Mouse (Mus musculus) Patski (cell line): ENCODE measurements around the gene Hacd1. TPM values are rescaled to one million over a fixed set of nuclear protein-coding genes. Genes with fewer than 3 reads are reported as not detected.
A peak's percentile ranks its signal among the peaks of the same experiment; 100 is the strongest.
"Not testable (repeated sequence)": the region's sequence is repeated elsewhere in the genome, so short reads cannot be mapped to it uniquely, and the experiment has no call there.

Source experiments
- ATAC-seq: fragments of 100-300 bp; one replicate; pipeline ENCODE4 v1.8.0; 2021
- CTCF ChIA-PET: fragments of 350-600 bp; sonication (Branson Sonifier 250); formaldehyde crosslinking; loops from one replicate; lab custom pipeline; 2022; ENCODE audit warnings: inconsistent platforms; lab: Charles Lee
- POLR2A ChIA-PET: fragments of 350-600 bp; sonication (Branson Sonifier 250); formaldehyde crosslinking; loops from one replicate; lab custom pipeline; 2022; ENCODE audit warnings: antibody characterized with exemption, inconsistent platforms; lab: Charles Lee
- DNase-seq: peaks from one replicate; pipeline ENCODE4 v3.0.0-alpha.2; 2011; ENCODE audit warnings: low read depth, low spot score
- H3K27me3 ChIP-seq: fragments of 371-371 bp; one replicate; pipeline ENCODE4 v1.5.1; 2021
- CTCF ChIP-seq: fragments of 100-300 bp; IDR thresholded peaks from one replicate; pipeline ENCODE4 v1.5.1; 2021
- in situ Hi-C: fragments of 300-500 bp; cut with MboI; formaldehyde crosslinking; loops from 3 replicates; pipeline ENCODE4 v1.11.1; 2018; ENCODE audit warnings: low pct_unique_long_range_greater_than_20kb, mixed read lengths
- polyA plus RNA-seq: library from polyadenylated mRNA; unstranded; gene quantifications from one replicate; pipeline ENCODE4 v1.2.3, GENCODE M21; 2021

Hacd1 gene
- 18.7 TPM for polyA plus RNA-seq

GRCm38 (mm10) chr2:14055566-14056331 lies at the start of gene Hacd1:
Gene Hacd1, minus strand, starts transcription at chr2:14056135.
- in situ Hi-C loops: loop anchor here (10.0 kb wide), 1 partner anchor 781 kb away; the partner anchor contains the start of gene Rsu1
- no peak for DNase-seq
- no peaks in the 10 kb centered on the region for H3K27me3 ChIP-seq
- POLR2A ChIA-PET: no interaction called here
- no peak for TF ChIP-seq CTCF
- peak; percentile 86 for ATAC-seq
- CTCF ChIA-PET: interaction anchor here (0.9 kb wide), 1 partner anchor 105 kb away, joined by 3 read pairs; no protein-coding TSS in a partner anchor

GRCm38 (mm10) chr2:14103924-14104323 lies 48.0 kb upstream of the Hacd1 start:
- no peak for TF ChIP-seq CTCF
- POLR2A ChIA-PET: interaction anchor here (0.7 kb wide), 1 partner anchor 317 kb away, joined by 3 read pairs; no protein-coding TSS in a partner anchor
- in situ Hi-C loops: no loop called here
- no peaks in the 10 kb centered on the region for H3K27me3 ChIP-seq
- CTCF ChIA-PET: interaction anchor here (1.3 kb wide), 1 partner anchor 12 kb away, joined by 3 read pairs; no protein-coding TSS in a partner anchor
- DNase-seq (no peak), ATAC-seq (no peak)

- no peak for ATAC-seq
- ChIA-PET POLR2A (no interaction called here), CTCF (interaction anchor here (1.3 kb wide), 1 partner anchor 11 kb away, joined by 3 read pairs; no protein-coding TSS in a partner anchor)
- in situ Hi-C loops: no loop called here
- H3K27me3 ChIP-seq: no peaks in the 10 kb centered on the region
- no peak for TF ChIP-seq CTCF
- no peak for DNase-seq
Measured at GRCm38 (mm10) chr2:14102603-14103002, 46.7 kb upstream of the Hacd1 start.

GRCm38 (mm10) chr2:14100533-14100932 lies 44.6 kb upstream of the Hacd1 start:
- in situ Hi-C loops: no loop called here
- H3K27me3 ChIP-seq: no peaks in the 10 kb centered on the region
- TF ChIP-seq CTCF: no peak
- DNase-seq: no peak
- POLR2A ChIA-PET: no interaction called here
- no peak for ATAC-seq
- CTCF ChIA-PET: interaction anchor here (0.7 kb wide), 1 partner anchor 9 kb away, joined by 3 read pairs; no protein-coding TSS in a partner anchor

- CTCF ChIA-PET, DNase-seq, in situ Hi-C loops: not testable (repeated sequence)
Measured at GRCm38 (mm10) chr2:14078527-14078926, 22.6 kb upstream of the Hacd1 start.

GRCm38 (mm10) chr2:14074221-14074901 lies 18.4 kb upstream of the Hacd1 start:
- ChIA-PET CTCF (interaction anchor here (1.5 kb wide), 1 partner anchor 27 kb away, joined by 3 read pairs; no protein-coding TSS in a partner anchor), POLR2A (no interaction called here)
- no peak for DNase-seq
- no peaks in the 10 kb centered on the region for H3K27me3 ChIP-seq
- in situ Hi-C loops: no loop called here
- ATAC-seq: peak; percentile 29
- TF ChIP-seq CTCF: no peak

More at GRCm38 (mm10) chr2:14078527-14078926, 22.6 kb upstream of the Hacd1 start:
- ATAC-seq, H3K27me3 ChIP-seq, POLR2A ChIA-PET: not testable (repeated sequence)

- DNase-seq (peak; percentile 66), ATAC-seq (peak; percentile 91)
- in situ Hi-C loops: no loop called here
- no peak for TF ChIP-seq CTCF
- no peaks in the 10 kb centered on the region for H3K27me3 ChIP-seq
- POLR2A ChIA-PET: interaction anchor here (0.7 kb wide), 1 partner anchor 160 kb away, joined by 3 read pairs; no protein-coding TSS in a partner anchor
- CTCF ChIA-PET: interaction anchor here (1.5 kb wide), 1 partner anchor 27 kb away, joined by 3 read pairs; no protein-coding TSS in a partner anchor
Measured at GRCm38 (mm10) chr2:14073362-14074220, 17.7 kb upstream of the Hacd1 start, which contains the start of gene Stam. Gene Stam, plus strand, starts transcription at chr2:14074098.

- no peak for TF ChIP-seq CTCF
- DNase-seq (no peak), ATAC-seq (no peak)
- POLR2A ChIA-PET: interaction anchor here (0.6 to 0.7 kb wide), 2 partner anchors 13 to 160 kb away, joined by 3 read pairs; no protein-coding TSS in a partner anchor
- in situ Hi-C loops: no loop called here
- no peaks in the 10 kb centered on the region for H3K27me3 ChIP-seq
- CTCF ChIA-PET: no interaction called here
Measured at GRCm38 (mm10) chr2:14073008-14073361, 17.1 kb upstream of the Hacd1 start.

GRCm38 (mm10) chr2:14070466-14070865 lies 14.5 kb upstream of the Hacd1 start:
- DNase-seq: no peak
- H3K27me3 ChIP-seq: no peaks in the 10 kb centered on the region
- in situ Hi-C loops: no loop called here
- no peak for TF ChIP-seq CTCF
- ChIA-PET CTCF (no interaction called here), POLR2A (no interaction called here)
- ATAC-seq: no peak

- CTCF ChIA-PET: no interaction called here
- POLR2A ChIA-PET: no interaction called here
- in situ Hi-C loops: no loop called here
- H3K27me3 ChIP-seq: no peaks in the 10 kb centered on the region
- no peak for TF ChIP-seq CTCF
- ATAC-seq (no peak), DNase-seq (no peak)
Measured at GRCm38 (mm10) chr2:14069027-14069426, 13.1 kb upstream of the Hacd1 start.
